Mouse (Mus musculus) hindbrain, embryonic 13.5 days (tissue): ENCODE results near the gene Slc39a1. TPM values are rescaled to one million over a fixed set of nuclear protein-coding genes. Genes with fewer than 3 reads are reported as not detected.

Source experiments
- ATAC-seq: fragments of 200-750 bp; cut with Nextera tagmentation; 2 replicates; pipeline ENCODE4 v1.8.0; 2017; ENCODE audit warnings: moderate TSS enrichment; ENCODE audit not compliant: low FRiP score
- H3K27ac ChIP-seq: fragments of 300-500 bp; sonication (generic); 2 replicates; pipeline ENCODE4 v1.5.1; 2015; ENCODE audit warnings: inconsistent platforms, mild to moderate bottlenecking, moderate library complexity
- H3K27me3 ChIP-seq: fragments of 300-500 bp; sonication (generic); 2 replicates; pipeline ENCODE4 v1.6.1; 2015; ENCODE audit warnings: mild to moderate bottlenecking, inconsistent platforms
- H3K36me3 ChIP-seq: fragments of 300-500 bp; sonication (generic); 2 replicates; pipeline ENCODE4 v1.6.1; 2015; ENCODE audit warnings: mild to moderate bottlenecking, inconsistent platforms
- H3K4me1 ChIP-seq: fragments of 300-500 bp; sonication (generic); replicated peaks from 2 replicates; pipeline ENCODE4 v1.6.1; 2015; ENCODE audit warnings: inconsistent platforms
- H3K4me2 ChIP-seq: fragments of 300-500 bp; sonication (generic); 2 replicates; pipeline ENCODE4 v1.6.1; 2015; ENCODE audit warnings: inconsistent platforms, mild to moderate bottlenecking, moderate library complexity
- H3K4me3 ChIP-seq: fragments of 300-500 bp; sonication (generic); 2 replicates; pipeline ENCODE4 v1.5.1; 2015; ENCODE audit warnings: mild to moderate bottlenecking, inconsistent platforms
- H3K9ac ChIP-seq: fragments of 300-500 bp; sonication (generic); 2 replicates; pipeline ENCODE4 v1.6.1; 2015; ENCODE audit warnings: mild to moderate bottlenecking, inconsistent platforms
- H3K9me3 ChIP-seq: fragments of 300-500 bp; sonication (generic); 2 replicates; pipeline ENCODE4 v1.6.1; 2016; ENCODE audit warnings: inconsistent platforms
- WGBS: fragments of 180-500 bp; shearing (Covaris S2); methylation state at CpG from one replicate; pipeline ENCODE4 v1.1.7; 2015; 5-methylcytosine and 5-hydroxymethylcytosine counted together
- polyA plus RNA-seq: library from polyadenylated mRNA; unstranded; fragments of >200 nt; fragmentation: Nextera tagmentation; extraction: Ambion mirVana; gene quantifications from 2 replicates; pipeline ENCODE4 v1.2.1, GENCODE M21; 2015

Slc39a1 gene
- polyA plus RNA-seq, 1 experiment from 2014 or later, result 54.9 TPM

GRCm38 (mm10) chr3:90258521-90258920, 10.5 kb downstream of the Slc39a1 start:
- peaks cover 69% of the 10 kb centered on the region for H3K36me3 ChIP-seq
- ATAC-seq, result no peak
- no peak overlapping the region for H3K4me3 ChIP-seq
- H3K9ac ChIP-seq, result no peak overlapping the region
- WGBS, result 93% methylated on average over 4 of the region's 4 CpGs
- no peak overlapping the region for H3K4me2 ChIP-seq
- H3K27ac ChIP-seq, result no peak overlapping the region
- H3K4me1 ChIP-seq, result peaks cover 25% of the 10 kb centered on the region
- no peaks in the 10 kb centered on the region for H3K9me3 ChIP-seq
- H3K27me3 ChIP-seq, result no peaks in the 10 kb centered on the region

GRCm38 (mm10) chr3:90263121-90263771, 15.3 kb downstream of the Slc39a1 start:
- H3K9me3 ChIP-seq, result no peaks in the 10 kb centered on the region
- WGBS, result 89% methylated on average over 5 of the region's 5 CpGs
- no peak for ATAC-seq
- H3K36me3 ChIP-seq, result peaks cover 55% of the 10 kb centered on the region
- no peak overlapping the region for H3K9ac ChIP-seq
- peaks cover 14% of the 10 kb centered on the region for H3K4me1 ChIP-seq
- no peak overlapping the region for H3K4me2 ChIP-seq
- H3K4me3 ChIP-seq, result no peak overlapping the region
- H3K27ac ChIP-seq, result no peak overlapping the region
- H3K27me3 ChIP-seq, result no peaks in the 10 kb centered on the region

GRCm38 (mm10) chr3:90264687-90265033, 16.7 kb downstream of the Slc39a1 start:
- peaks cover 45% of the 10 kb centered on the region for H3K36me3 ChIP-seq
- peak overlapping the region; percentile 83 for H3K4me2 ChIP-seq
- no peak for ATAC-seq
- peak overlapping the region; percentile 82 for H3K4me3 ChIP-seq
- no peaks in the 10 kb centered on the region for H3K27me3 ChIP-seq
- 35% methylated on average over 10 of the region's 10 CpGs for WGBS
- peaks cover 14% of the 10 kb centered on the region for H3K4me1 ChIP-seq
- H3K9me3 ChIP-seq, result no peaks in the 10 kb centered on the region
- H3K9ac ChIP-seq, result peak overlapping the region; percentile 90
- H3K27ac ChIP-seq, result peak overlapping the region; percentile 96

GRCm38 (mm10) chr3:90265034-90265931, 17.3 kb downstream of the Slc39a1 start, which contains the start of gene Dennd4b:
Gene Dennd4b, plus strand, starts transcription at chr3:90265185.
- Histone ChIP-seq H3K27me3 (no peaks in the 10 kb centered on the region), H3K36me3 (peaks cover 43% of the 10 kb centered on the region), H3K4me1 (peaks cover 14% of the 10 kb centered on the region), H3K4me3 (peak within 1 kb of the TSS; percentile 82), H3K9me3 (no peaks in the 10 kb centered on the region), H3K9ac (peak within 1 kb of the TSS; percentile 90), H3K4me2 (peak within 1 kb of the TSS; percentile 83), H3K27ac (peak within 1 kb of the TSS; percentile 96)
- 0% methylated on average over 65 of the region's 87 CpGs for WGBS
- peak; percentile 81 for ATAC-seq

GRCm38 (mm10) chr3:90265932-90266741, 18.2 kb downstream of the Slc39a1 start:
- Histone ChIP-seq H3K4me2 (peak overlapping the region; percentile 83), H3K9ac (peak overlapping the region; percentile 90), H3K4me1 (peaks cover 14% of the 10 kb centered on the region), H3K4me3 (peak overlapping the region; percentile 82), H3K27ac (peak overlapping the region; percentile 96), H3K9me3 (no peaks in the 10 kb centered on the region), H3K27me3 (no peaks in the 10 kb centered on the region), H3K36me3 (peaks cover 42% of the 10 kb centered on the region)
- ATAC-seq, result peak; percentile 49; the same call in 1 of the 2 replicates
- 29% methylated on average over 16 of the region's 16 CpGs for WGBS

- Histone ChIP-seq H3K36me3 (peaks cover 34% of the 10 kb centered on the region), H3K9ac (no peak overlapping the region), H3K27ac (no peak overlapping the region), H3K9me3 (no peaks in the 10 kb centered on the region), H3K27me3 (no peaks in the 10 kb centered on the region), H3K4me2 (no peak overlapping the region), H3K4me3 (no peak overlapping the region), H3K4me1 (peaks cover 14% of the 10 kb centered on the region)
- 94% methylated on average over 20 of the region's 20 CpGs for WGBS
- no peak for ATAC-seq
Observed at GRCm38 (mm10) chr3:90266901-90267775, 19.2 kb downstream of the Slc39a1 start.

- Histone ChIP-seq H3K4me1 (peaks cover 14% of the 10 kb centered on the region), H3K9ac (no peak overlapping the region), H3K9me3 (no peaks in the 10 kb centered on the region), H3K36me3 (peaks cover 34% of the 10 kb centered on the region), H3K4me2 (no peak overlapping the region), H3K4me3 (no peak overlapping the region), H3K27me3 (no peaks in the 10 kb centered on the region), H3K27ac (no peak overlapping the region)
- no peak for ATAC-seq
- 95% methylated on average over 11 of the region's 11 CpGs for WGBS
Observed at GRCm38 (mm10) chr3:90268190-90268589, 20.2 kb downstream of the Slc39a1 start.

GRCm38 (mm10) chr3:90268971-90269370, 21.0 kb downstream of the Slc39a1 start:
- no peak overlapping the region for H3K27ac ChIP-seq
- H3K27me3 ChIP-seq, result no peaks in the 10 kb centered on the region
- H3K4me2 ChIP-seq, result no peak overlapping the region
- peaks cover 14% of the 10 kb centered on the region for H3K4me1 ChIP-seq
- 90% methylated on average over 16 of the region's 16 CpGs for WGBS
- H3K36me3 ChIP-seq, result peaks cover 36% of the 10 kb centered on the region
- H3K9ac ChIP-seq, result no peak overlapping the region
- ATAC-seq, result no peak
- no peak overlapping the region for H3K4me3 ChIP-seq
- H3K9me3 ChIP-seq, result no peaks in the 10 kb centered on the region

GRCm38 (mm10) chr3:90270784-90271183, 22.8 kb downstream of the Slc39a1 start:
- Histone ChIP-seq H3K9ac (no peak overlapping the region), H3K36me3 (peaks cover 49% of the 10 kb centered on the region), H3K4me2 (no peak overlapping the region), H3K9me3 (no peaks in the 10 kb centered on the region), H3K27me3 (no peaks in the 10 kb centered on the region), H3K27ac (no peak overlapping the region), H3K4me1 (peaks cover 9% of the 10 kb centered on the region), H3K4me3 (no peak overlapping the region)
- WGBS, result 97% methylated on average over 8 of the region's 8 CpGs
- no peak for ATAC-seq

- H3K4me2 ChIP-seq, result no peak overlapping the region
- no peak for ATAC-seq
- no peaks in the 10 kb centered on the region for H3K27me3 ChIP-seq
- no peaks in the 10 kb centered on the region for H3K4me1 ChIP-seq
- H3K27ac ChIP-seq, result no peak overlapping the region
- peaks cover 62% of the 10 kb centered on the region for H3K36me3 ChIP-seq
- no peak overlapping the region for H3K9ac ChIP-seq
- H3K9me3 ChIP-seq, result no peaks in the 10 kb centered on the region
- 72% methylated on average over 9 of the region's 9 CpGs for WGBS
- H3K4me3 ChIP-seq, result no peak overlapping the region
Observed at GRCm38 (mm10) chr3:90272170-90272569, 24.2 kb downstream of the Slc39a1 start.

GRCm38 (mm10) chr3:90273855-90274254, 25.9 kb downstream of the Slc39a1 start:
- H3K4me3 ChIP-seq, result no peak overlapping the region
- no peak overlapping the region for H3K27ac ChIP-seq
- H3K36me3 ChIP-seq, result peaks cover 78% of the 10 kb centered on the region
- no peak overlapping the region for H3K9ac ChIP-seq
- H3K4me2 ChIP-seq, result no peak overlapping the region
- H3K9me3 ChIP-seq, result no peaks in the 10 kb centered on the region
- no peaks in the 10 kb centered on the region for H3K4me1 ChIP-seq
- H3K27me3 ChIP-seq, result no peaks in the 10 kb centered on the region
- WGBS, result 93% methylated on average over 22 of the region's 22 CpGs
- ATAC-seq, result no peak
